Mouse (Mus musculus): ENCODE measurements at regions not wholly inside any gene's neighbourhood (a gene's known extent, or its start where the extent isn't known, plus 50 kb on each side); places are given as distances from the start of the nearest gene placed in this dataset.

DNA sequence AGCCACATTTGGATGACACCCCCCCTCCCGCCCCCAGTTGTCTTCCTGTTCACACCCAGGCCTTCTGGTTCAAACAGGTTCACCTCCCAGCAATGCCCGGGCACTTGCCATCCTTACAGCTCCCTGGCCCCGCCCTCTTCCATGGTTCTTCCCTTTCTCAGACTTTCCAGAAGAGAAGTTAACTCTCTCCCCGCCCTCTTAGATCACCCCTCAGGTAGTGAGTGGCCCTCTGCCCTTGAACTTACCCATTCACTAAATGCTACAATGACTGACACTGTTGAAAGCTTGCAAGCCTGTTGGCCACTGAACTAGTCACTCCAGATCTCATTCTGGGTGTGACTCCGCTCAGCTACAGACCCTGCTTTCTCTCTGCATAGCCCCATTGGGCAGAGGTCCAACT is 99.1 kb downstream of the Btc start:
- intact Hi-C loops (cut with DNase I; ENCODE audit: low total_unique reads): no loop called here
- DNase-seq: no peak

DNA sequence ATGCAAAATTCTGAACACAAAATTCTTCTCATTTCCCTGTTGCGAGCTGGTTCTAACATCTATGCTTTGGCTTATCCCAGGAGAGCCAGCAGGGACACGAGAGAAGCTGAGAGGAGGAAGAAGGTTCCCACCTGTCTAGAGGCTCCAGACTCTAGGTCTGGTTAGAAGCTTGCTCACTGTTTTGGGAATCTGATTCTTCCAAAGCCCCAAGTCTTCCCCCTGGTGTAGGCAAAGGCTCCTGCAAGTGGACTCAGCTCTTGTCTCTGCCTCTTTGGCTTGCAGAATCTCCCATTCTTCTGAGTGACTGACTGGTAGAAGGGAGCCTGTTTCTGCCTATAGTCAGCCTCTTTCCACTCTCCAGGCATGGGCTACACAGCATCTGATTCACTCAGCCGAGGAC is 95.8 kb downstream of the Btc start:
- intact Hi-C loops (cut with DNase I; ENCODE audit: low total_unique reads): loop anchor here (5.0 kb wide), 1 partner anchor 330 kb away; no protein-coding TSS in a partner anchor

More for the DNA sequence above, 95.8 kb downstream of the Btc start:
- DNase-seq: no peak
